Mouse (Mus musculus) heart, embryonic 15.5 days (tissue): Measurements from ENCODE around the gene Sh3bgrl3. TPM values are rescaled to one million over a fixed set of nuclear protein-coding genes. Genes with fewer than 3 reads are reported as not detected.
"Not testable (repeated sequence)": the region's sequence is repeated elsewhere in the genome, so short reads cannot be mapped to it uniquely, and the experiment has no call there.

Experiments
- ATAC-seq: fragments of 200-750 bp; cut with Nextera tagmentation; replicated peaks from 2 replicates; pipeline ENCODE4 v1.8.0; 2017; ENCODE audit warnings: low read depth, moderate TSS enrichment; ENCODE audit not compliant: insufficient number of reproducible peaks, insufficient read depth, low FRiP score
- H3K27ac ChIP-seq: fragments of 300-500 bp; sonication (generic); 2 replicates; pipeline ENCODE4 v1.5.1; 2015; ENCODE audit warnings: mild to moderate bottlenecking, inconsistent platforms
- H3K27me3 ChIP-seq: fragments of 300-500 bp; sonication (generic); 2 replicates; pipeline ENCODE4 v1.6.1; 2015; ENCODE audit warnings: inconsistent platforms
- H3K36me3 ChIP-seq: fragments of 300-500 bp; sonication (generic); 2 replicates; pipeline ENCODE4 v1.6.1; 2015; ENCODE audit warnings: mild to moderate bottlenecking, inconsistent platforms
- H3K4me1 ChIP-seq: fragments of 300-500 bp; sonication (generic); replicated peaks from 2 replicates; pipeline ENCODE4 v1.6.1; 2015; ENCODE audit warnings: inconsistent platforms
- H3K4me2 ChIP-seq: fragments of 300-500 bp; sonication (generic); 2 replicates; pipeline ENCODE4 v1.6.1; 2015; ENCODE audit warnings: inconsistent platforms, mild to moderate bottlenecking, moderate library complexity
- H3K4me3 ChIP-seq: fragments of 300-500 bp; sonication (generic); 2 replicates; pipeline ENCODE4 v1.5.1; 2015; ENCODE audit warnings: mild to moderate bottlenecking, inconsistent platforms
- H3K9ac ChIP-seq: fragments of 300-500 bp; sonication (generic); 2 replicates; pipeline ENCODE4 v1.6.1; 2015; ENCODE audit warnings: mild to moderate bottlenecking, inconsistent platforms
- H3K9me3 ChIP-seq: fragments of 300-500 bp; sonication (generic); replicated peaks from 2 replicates; pipeline ENCODE4 v1.6.1; 2016; ENCODE audit warnings: inconsistent platforms
- WGBS: fragments of 180-500 bp; shearing (Covaris S2); methylation state at CpG from one replicate; pipeline ENCODE4 v1.1.7; 2015; ENCODE audit warnings: mixed read lengths; 5-methylcytosine and 5-hydroxymethylcytosine counted together
- polyA plus RNA-seq: library from polyadenylated mRNA; unstranded; fragments of >200 nt; fragmentation: Nextera tagmentation; extraction: Ambion mirVana; gene quantifications from 2 replicates; pipeline ENCODE4 v1.2.1, GENCODE M21; 2015

Gene Sh3bgrl3
- 174 and 239 TPM in 2 replicates for polyA plus RNA-seq

DNA sequence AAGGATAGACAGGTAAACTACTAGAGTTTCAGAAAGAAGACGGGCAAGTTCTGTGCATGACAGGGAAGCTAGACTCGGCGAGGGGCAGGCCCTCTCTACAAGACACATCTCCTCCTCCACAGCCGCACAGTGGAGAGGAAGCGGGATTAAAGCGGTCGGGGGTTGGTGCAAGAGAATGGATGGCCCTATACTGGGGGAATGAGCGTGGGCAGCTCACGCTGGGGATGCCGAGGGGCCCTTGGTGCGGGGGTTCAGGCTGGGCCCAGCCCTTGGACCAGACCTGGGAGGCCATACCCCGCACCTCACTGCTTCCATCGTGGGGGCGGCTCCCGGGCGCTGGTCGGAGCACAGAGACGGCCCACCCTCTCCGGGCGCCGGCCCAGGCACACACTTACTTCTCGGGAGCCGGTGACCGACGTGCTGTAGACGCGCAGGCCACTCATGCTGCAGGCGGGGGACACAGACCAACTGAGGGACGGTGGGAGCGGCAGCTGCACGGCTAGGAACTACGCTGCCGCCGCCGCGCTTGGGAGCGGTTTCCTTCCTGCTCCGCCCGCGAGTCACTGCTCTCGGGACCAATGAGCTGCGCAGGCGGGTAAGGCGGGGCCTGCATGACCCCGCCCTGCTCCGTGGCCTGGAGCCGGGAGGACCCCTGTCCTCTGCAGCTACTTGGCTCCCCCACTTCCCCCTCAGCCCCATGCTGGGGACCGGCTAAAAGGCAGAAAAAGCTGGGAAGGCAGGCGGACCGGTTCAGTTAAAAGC, at the start of gene Sh3bgrl3:
Gene Sh3bgrl3, minus strand, starts transcription at position 569 of the 762 bp plus-strand sequence.
- WGBS, result under 1% methylated on average over 50 of the region's 50 CpGs
- peak within 1 kb of the TSS; percentile 93 for H3K4me2 ChIP-seq
- peaks cover 9% of the 10 kb centered on the region; the same call in 1 of the 2 replicates for H3K36me3 ChIP-seq
- peak; percentile 92 for ATAC-seq
- H3K9ac ChIP-seq, result peak within 1 kb of the TSS; percentile 81
- no peaks in the 10 kb centered on the region for H3K27me3 ChIP-seq
- peak within 1 kb of the TSS; percentile 74 for H3K4me3 ChIP-seq
- H3K27ac ChIP-seq, result peak within 1 kb of the TSS; percentile 90
- peaks cover 29% of the 10 kb centered on the region for H3K4me1 ChIP-seq
- H3K9me3 ChIP-seq, result no peaks in the 10 kb centered on the region

DNA sequence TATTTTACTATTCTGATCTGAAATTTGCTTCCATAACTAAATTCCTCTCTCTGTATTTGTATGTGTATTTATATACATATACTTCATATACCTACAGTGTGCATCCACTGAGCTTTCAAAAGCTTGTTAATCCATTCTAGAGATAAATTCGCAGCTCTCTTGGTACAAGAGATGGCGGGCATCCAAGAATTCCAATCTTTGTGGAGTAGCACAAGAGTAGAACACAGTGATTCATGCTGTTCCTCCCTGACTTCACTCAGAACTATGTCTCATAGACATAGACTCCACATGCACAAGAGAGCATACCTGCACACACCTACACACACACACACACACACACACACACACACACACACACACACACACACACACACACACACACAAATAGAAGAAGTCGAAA, 43.8 kb upstream of the Sh3bgrl3 start:
- Histone ChIP-seq H3K9ac (no peak overlapping the region), H3K27me3 (no peaks in the 10 kb centered on the region), H3K4me1 (peaks cover 10% of the 10 kb centered on the region), H3K4me2 (no peak overlapping the region), H3K27ac (peak overlapping the region; percentile 16; the same call in 1 of the 2 replicates), H3K36me3 (peaks cover 12% of the 10 kb centered on the region), H3K9me3 (no peaks in the 10 kb centered on the region), H3K4me3 (no peak overlapping the region)
- ATAC-seq, result no peak
- 35% methylated on average over 3 of the region's 3 CpGs for WGBS

DNA sequence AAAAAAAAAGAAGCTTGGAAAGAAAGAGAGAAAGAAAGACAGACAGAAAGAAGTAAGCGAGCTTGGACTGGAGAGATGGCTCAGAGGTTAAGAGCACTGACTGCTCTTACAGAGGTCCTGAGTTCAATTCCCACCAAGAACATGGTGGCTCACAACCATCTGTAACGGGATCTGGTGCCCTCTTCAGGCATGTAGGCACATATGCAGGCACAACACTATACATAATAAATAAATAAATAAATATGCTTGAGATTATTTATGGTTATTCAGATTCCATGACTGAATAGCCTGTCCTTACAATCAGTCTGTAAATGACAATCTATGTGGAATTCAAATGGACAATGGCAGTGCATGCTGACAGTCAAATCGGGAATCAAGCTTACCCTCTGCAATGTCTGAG, 38.3 kb upstream of the Sh3bgrl3 start:
- H3K4me3 ChIP-seq, result no peak overlapping the region
- H3K27me3 ChIP-seq, result no peaks in the 10 kb centered on the region
- H3K9me3 ChIP-seq, result no peaks in the 10 kb centered on the region
- peaks cover 14% of the 10 kb centered on the region for H3K36me3 ChIP-seq
- peaks cover 21% of the 10 kb centered on the region for H3K4me1 ChIP-seq
- H3K27ac ChIP-seq, result no peak overlapping the region
- no peak overlapping the region for H3K9ac ChIP-seq
- WGBS, result 87% methylated on average over 3 of the region's 3 CpGs
- ATAC-seq, result no peak
- no peak overlapping the region for H3K4me2 ChIP-seq

DNA sequence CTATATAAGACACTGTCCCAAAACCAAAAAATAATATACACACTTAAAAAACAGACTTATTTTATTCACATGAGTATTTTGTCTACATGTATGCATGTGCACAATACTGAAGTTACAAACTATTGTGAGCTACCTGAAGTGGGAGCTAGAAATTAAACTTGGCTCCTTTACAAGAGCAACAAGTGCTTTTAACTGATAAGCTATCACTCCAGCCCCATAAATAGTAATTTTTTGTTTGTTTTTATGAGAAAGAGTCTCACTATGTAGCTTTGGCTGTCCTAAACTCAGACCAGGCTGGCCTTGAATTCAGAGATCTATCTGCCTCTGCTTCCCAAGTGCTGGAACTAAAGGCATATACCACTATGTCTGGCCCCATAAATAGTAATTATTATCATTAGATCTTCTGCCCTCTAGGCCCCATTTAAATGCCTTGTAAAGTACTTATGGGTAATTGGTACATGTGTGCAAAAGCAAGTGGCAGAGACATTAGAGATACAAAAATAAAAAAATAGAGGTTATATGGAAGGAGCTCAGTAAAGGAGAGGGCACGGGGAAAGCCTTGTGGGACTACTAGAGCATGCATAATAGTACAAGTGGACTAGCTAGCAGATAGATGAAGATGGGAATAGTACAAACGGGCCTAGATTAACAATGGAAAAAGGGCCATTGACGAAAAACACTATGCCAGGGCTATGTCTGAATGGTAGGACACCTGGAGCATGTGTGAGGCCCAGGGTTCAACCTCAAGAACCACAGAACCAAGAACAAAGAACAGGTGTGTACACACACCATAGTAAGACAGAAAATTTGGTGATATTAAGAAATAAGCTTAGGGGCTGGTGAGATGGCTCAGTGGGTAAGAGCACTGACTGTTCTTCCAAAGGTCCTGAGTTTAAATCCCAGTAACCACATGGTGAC, 37.2 kb upstream of the Sh3bgrl3 start:
- Histone ChIP-seq H3K4me1 (peaks cover 19% of the 10 kb centered on the region), H3K9me3 (no peaks in the 10 kb centered on the region), H3K4me3 (no peak overlapping the region), H3K27ac (peak overlapping the region; percentile 54; the same call in 1 of the 2 replicates), H3K27me3 (no peaks in the 10 kb centered on the region), H3K36me3 (peaks cover 14% of the 10 kb centered on the region), H3K9ac (no peak overlapping the region), H3K4me2 (no peak overlapping the region)
- 72% methylated on average over 3 of the region's 3 CpGs for WGBS
- no peak for ATAC-seq

DNA sequence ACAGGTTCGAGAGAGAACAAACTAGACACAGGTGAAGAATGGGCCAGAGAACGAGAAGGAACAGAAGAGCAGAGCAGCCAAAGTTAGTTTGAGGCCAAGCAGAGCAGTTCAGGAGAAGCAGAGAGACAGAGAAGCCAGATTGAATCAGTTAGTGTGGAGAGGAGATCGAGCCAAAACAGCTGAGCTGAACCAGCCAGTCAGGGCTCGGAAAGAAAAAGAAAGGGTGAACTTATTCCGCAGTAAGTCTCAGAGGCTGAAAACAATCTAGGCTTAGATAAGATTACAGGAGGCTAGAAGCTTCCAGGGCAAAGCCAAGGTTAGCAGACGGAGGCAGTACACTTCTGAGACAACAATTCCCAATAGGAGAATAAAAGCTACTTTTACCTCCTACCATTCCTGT, 36.4 kb upstream of the Sh3bgrl3 start:
- H3K27me3 ChIP-seq, result no peaks in the 10 kb centered on the region
- H3K9me3 ChIP-seq, result no peaks in the 10 kb centered on the region
- H3K4me1 ChIP-seq, result peaks cover 19% of the 10 kb centered on the region
- H3K4me3 ChIP-seq, result no peak overlapping the region
- H3K27ac ChIP-seq, result peak overlapping the region; percentile 54
- no peak overlapping the region for H3K4me2 ChIP-seq
- no peak for ATAC-seq
- WGBS, result 18% methylated on average over 6 of the region's 6 CpGs
- H3K9ac ChIP-seq, result no peak overlapping the region
- H3K36me3 ChIP-seq, result peaks cover 7% of the 10 kb centered on the region

DNA sequence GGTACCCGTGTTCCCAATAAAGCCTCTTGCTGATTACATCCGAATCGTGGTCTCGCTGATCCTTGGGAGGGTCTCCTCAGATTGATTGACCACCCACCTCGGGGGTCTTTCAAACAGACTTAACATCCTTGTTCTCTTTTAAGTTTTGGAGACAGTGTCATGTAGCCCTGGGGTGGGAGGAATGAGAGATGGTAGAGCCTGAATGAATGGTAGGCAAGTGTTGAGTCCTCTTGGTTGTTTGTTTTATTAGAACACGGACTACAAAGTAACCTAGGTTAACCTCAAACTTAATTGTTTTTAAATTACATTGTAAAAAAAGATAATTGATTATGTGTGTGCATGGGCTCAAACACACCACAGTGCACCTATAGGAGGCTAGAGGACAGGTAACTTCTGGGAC, 36.0 kb upstream of the Sh3bgrl3 start:
- no peak overlapping the region for H3K4me3 ChIP-seq
- no peak overlapping the region for H3K9ac ChIP-seq
- H3K4me1 ChIP-seq, result peaks cover 19% of the 10 kb centered on the region
- no peaks in the 10 kb centered on the region for H3K9me3 ChIP-seq
- H3K4me2 ChIP-seq, result no peak overlapping the region
- ATAC-seq, result no peak
- 88% methylated on average over 5 of the region's 6 CpGs for WGBS
- H3K36me3 ChIP-seq, result peaks cover 6% of the 10 kb centered on the region
- H3K27me3 ChIP-seq, result no peaks in the 10 kb centered on the region
- H3K27ac ChIP-seq, result peak overlapping the region; percentile 54

DNA sequence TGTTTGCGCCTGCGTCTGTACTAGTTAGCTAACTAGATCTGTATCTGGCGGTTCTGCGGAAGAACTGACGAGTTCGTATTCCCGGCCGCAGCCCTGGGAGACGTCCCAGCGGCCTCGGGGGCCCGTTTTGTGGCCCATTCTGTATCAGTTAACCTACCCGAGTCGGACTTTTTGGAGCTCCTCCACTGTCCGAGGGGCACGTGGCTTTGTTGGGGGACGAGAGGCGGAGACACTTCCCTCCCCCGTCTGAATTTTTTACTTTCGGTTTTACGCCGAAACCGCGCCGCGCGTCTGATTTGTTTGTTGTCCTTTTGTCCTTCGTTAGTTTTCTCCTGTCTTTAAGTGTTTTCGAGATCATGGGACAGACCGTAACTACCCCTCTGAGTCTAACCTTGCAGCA, 31.5 kb upstream of the Sh3bgrl3 start:
- Histone ChIP-seq H3K4me1 (peaks cover 23% of the 10 kb centered on the region), H3K4me2 (peak overlapping the region; percentile 57), H3K27ac (peak overlapping the region; percentile 56), H3K4me3 (peak overlapping the region; percentile 60), H3K9ac (peak overlapping the region; percentile 59)
- not testable (repeated sequence) for ATAC-seq, H3K36me3 ChIP-seq, H3K9me3 ChIP-seq, H3K27me3 ChIP-seq
- 8% methylated on average over 30 of the region's 30 CpGs for whole genome bisulfite sequencing

DNA sequence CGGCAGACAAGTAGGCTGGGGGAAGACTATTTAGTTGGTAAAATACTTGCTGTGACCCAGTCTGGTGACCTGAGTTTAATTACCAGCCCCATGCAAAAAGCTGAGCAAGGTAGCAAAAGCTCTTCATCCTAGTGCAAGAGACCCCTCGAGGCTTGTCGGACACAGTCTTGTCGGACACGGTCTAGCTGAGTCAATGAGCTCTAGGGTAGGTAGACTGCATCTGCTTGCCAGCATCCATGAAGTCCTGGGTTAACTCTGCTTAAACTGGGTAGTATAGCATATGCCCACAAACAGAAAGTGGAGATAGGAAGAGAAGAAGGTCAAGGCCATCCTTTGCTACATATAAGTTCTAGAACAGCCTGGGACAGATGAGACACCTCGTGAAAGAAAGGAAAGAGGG, 30.2 kb upstream of the Sh3bgrl3 start:
- no peak overlapping the region for H3K27ac ChIP-seq
- 0 out of 2 replicates have a peak overlapping the region, but pooled peaks have one; percentile 5 for H3K4me3 ChIP-seq
- peaks cover 22% of the 10 kb centered on the region for H3K4me1 ChIP-seq
- H3K9ac ChIP-seq, result no peak overlapping the region
- no peak overlapping the region; the same call in 1 of the 2 replicates for H3K4me2 ChIP-seq
- no peak for ATAC-seq
- WGBS, result 84% methylated on average over 6 of the region's 6 CpGs
- no peaks in the 10 kb centered on the region for H3K9me3 ChIP-seq
- no peaks in the 10 kb centered on the region for H3K27me3 ChIP-seq
- H3K36me3 ChIP-seq, result peaks cover 6% of the 10 kb centered on the region; the same call in 1 of the 2 replicates

DNA sequence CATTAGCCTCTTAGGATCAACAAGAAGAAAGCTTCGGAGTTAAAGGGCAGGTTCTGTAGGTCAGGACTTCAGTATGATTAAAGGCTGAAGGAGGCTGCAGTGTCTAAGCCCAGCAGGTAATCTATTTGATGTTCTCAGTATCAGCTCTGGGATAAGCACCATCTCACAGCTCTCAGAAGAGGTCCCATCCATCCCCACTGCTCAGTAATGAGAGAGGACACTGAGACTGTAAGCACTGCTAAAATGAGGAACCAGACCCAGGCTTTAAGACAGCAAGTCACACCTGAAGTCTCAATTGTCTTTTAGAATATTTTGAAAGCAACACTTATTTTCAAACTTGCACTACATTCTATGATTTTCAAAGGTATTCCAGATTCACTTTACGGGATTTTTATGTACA, 29.0 kb upstream of the Sh3bgrl3 start:
- Histone ChIP-seq H3K4me1 (peaks cover 22% of the 10 kb centered on the region), H3K4me3 (no peak overlapping the region), H3K36me3 (peaks cover 12% of the 10 kb centered on the region; the same call in 1 of the 2 replicates), H3K4me2 (no peak overlapping the region), H3K27me3 (no peaks in the 10 kb centered on the region), H3K9me3 (no peaks in the 10 kb centered on the region), H3K9ac (no peak overlapping the region), H3K27ac (peak overlapping the region; percentile 79; the same call in 1 of the 2 replicates)
- 68% methylated on average over 2 of the region's 2 CpGs for WGBS
- ATAC-seq, result no peak

DNA sequence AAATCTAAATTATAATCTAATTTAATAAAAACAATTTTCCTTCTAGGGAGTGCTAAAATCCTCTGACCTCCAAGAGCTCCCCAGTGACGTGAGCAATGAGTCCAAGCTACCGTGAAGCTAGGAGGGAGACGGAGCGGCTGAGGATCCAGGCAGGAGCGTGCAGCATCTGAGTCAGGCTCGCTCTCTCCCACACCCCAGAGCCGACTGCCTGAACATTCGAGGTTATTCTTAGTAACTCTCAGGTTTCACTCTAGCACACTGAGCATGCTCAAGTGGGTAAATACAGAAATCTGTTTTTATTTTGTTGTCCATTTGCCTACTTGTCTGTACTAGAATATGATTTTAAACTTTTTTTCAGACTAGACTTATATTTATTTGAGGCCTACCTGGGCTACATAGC, 28.2 kb upstream of the Sh3bgrl3 start:
- ATAC-seq, result peak; percentile 91
- no peak overlapping the region for H3K4me3 ChIP-seq
- peak overlapping the region; percentile 79 for H3K27ac ChIP-seq
- peaks cover 15% of the 10 kb centered on the region for H3K36me3 ChIP-seq
- whole genome bisulfite sequencing, result 31% methylated on average over 8 of the region's 8 CpGs
- H3K4me2 ChIP-seq, result peak overlapping the region; percentile 13; the same call in 1 of the 2 replicates
- H3K4me1 ChIP-seq, result peaks cover 22% of the 10 kb centered on the region
- no peaks in the 10 kb centered on the region for H3K27me3 ChIP-seq
- H3K9ac ChIP-seq, result no peak overlapping the region
- no peaks in the 10 kb centered on the region for H3K9me3 ChIP-seq

DNA sequence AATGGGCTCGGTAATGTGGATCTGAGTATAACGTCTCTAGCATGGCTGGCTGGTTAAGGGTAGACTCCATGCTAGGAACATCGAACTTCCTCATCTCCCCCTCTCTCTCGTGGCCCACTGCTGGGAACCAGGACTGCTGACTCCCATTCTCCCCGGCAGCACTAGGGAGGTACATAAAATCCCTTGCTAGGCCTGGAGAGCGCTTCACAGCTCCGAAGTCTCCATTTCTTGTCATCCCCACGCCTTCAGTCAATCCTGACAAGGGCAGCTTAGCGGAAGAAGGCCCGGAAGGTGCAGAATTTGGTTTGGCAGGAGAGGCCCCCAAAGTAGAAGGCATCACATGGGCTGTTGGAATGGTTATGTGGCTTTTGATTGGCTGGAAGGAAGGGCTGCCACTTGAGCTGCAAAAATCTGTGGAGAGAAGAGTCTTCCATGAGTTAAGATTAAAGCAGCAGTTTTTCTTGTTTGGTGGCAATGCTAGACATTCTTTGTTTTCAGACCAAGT, 27.4 kb upstream of the Sh3bgrl3 start:
- peaks cover 22% of the 10 kb centered on the region for H3K4me1 ChIP-seq
- H3K9me3 ChIP-seq, result no peaks in the 10 kb centered on the region
- peak overlapping the region; percentile 13; the same call in 1 of the 2 replicates for H3K4me2 ChIP-seq
- no peak for ATAC-seq
- peaks cover 21% of the 10 kb centered on the region for H3K36me3 ChIP-seq
- H3K27me3 ChIP-seq, result no peaks in the 10 kb centered on the region
- no peak overlapping the region for H3K9ac ChIP-seq
- H3K27ac ChIP-seq, result peak overlapping the region; percentile 79
- no peak overlapping the region for H3K4me3 ChIP-seq
- 78% methylated on average over 10 of the region's 10 CpGs for WGBS
